Mouse (Mus musculus): ENCODE measurements around the gene Gprasp2. TPM values are rescaled to one million over a fixed set of nuclear protein-coding genes. Genes with fewer than 3 reads are reported as not detected.

Gprasp2 gene
- polyA plus RNA-seq, 1 experiment from 2014 or later, result 28.0 TPM

Other genes starting within 250 kb of the Gprasp2 start
- 0.24 and 0.35 TPM in 2 replicates for gene Nxf7, start 240.3 kb upstream of the Gprasp2 start, polyA plus RNA-seq (2014; fragmentation: Nextera tagmentation; extraction: Ambion mirVana)
- gene Prame, start 211.3 kb upstream of the Gprasp2 start, polyA plus RNA-seq (2014; fragmentation: Nextera tagmentation; extraction: Ambion mirVana), result 0.62 and 0.70 TPM in 2 replicates
- gene Tcp11x2, start 145.2 kb upstream of the Gprasp2 start, polyA plus RNA-seq (2014; fragmentation: Nextera tagmentation; extraction: Ambion mirVana), result 0.14 TPM in 1 of 2 replicates, not detected in the other
- 1.0 and 1.3 TPM in 2 replicates for gene Tmsb15a, start 113.8 kb upstream of the Gprasp2 start, polyA plus RNA-seq (2014; fragmentation: Nextera tagmentation; extraction: Ambion mirVana)
- gene Armcx5, start 96.3 kb upstream of the Gprasp2 start, polyA plus RNA-seq (2014; fragmentation: Nextera tagmentation; extraction: Ambion mirVana), result 6.9 and 9.2 TPM in 2 replicates
- gene Gprasp1, start 96.3 kb upstream of the Gprasp2 start, polyA plus RNA-seq (2014; fragmentation: Nextera tagmentation; extraction: Ambion mirVana), result 56.4 and 59.2 TPM in 2 replicates
- gene Bhlhb9, start 41.4 kb upstream of the Gprasp2 start, polyA plus RNA-seq (2014; fragmentation: Nextera tagmentation; extraction: Ambion mirVana), result 48.6 and 59.2 TPM in 2 replicates
- 79.7 and 80.0 TPM in 2 replicates for gene Arxes2, start 154.8 kb downstream of the Gprasp2 start, polyA plus RNA-seq (2014; fragmentation: Nextera tagmentation; extraction: Ambion mirVana)
- gene Arxes1, start 194.3 kb downstream of the Gprasp2 start, polyA plus RNA-seq (2014; fragmentation: Nextera tagmentation; extraction: Ambion mirVana), result 28.6 and 32.8 TPM in 2 replicates
- gene Bex2, start 229.2 kb downstream of the Gprasp2 start, polyA plus RNA-seq (2014; fragmentation: Nextera tagmentation; extraction: Ambion mirVana), result 54.4 and 71.0 TPM in 2 replicates
- 0.06 TPM in 1 of 2 replicates, not detected in the other for gene Nxf3, start 246.2 kb downstream of the Gprasp2 start, polyA plus RNA-seq (2014; fragmentation: Nextera tagmentation; extraction: Ambion mirVana)